Mouse (Mus musculus): ENCODE measurements at regions not wholly inside any gene's neighbourhood (a gene's known extent, or its start where the extent isn't known, plus 50 kb on each side); places are given as distances from the start of the nearest gene placed in this dataset.

GRCm38 (mm10) chr10:17010047-17010446, 713.0 kb upstream of the Cited2 start:
- ATAC-seq (ENCODE audit: insufficient number of reproducible peaks, insufficient read depth, low FRiP score, low TSS enrichment): no peak
- Histone ChIP-seq H3K27me3 (no peaks in the 10 kb centered on the region), H3K27ac (no peak overlapping the region), H3K9ac (no peak overlapping the region), H3K4me3 (no peak overlapping the region), H3K4me2 (replicated peaks) (no peak overlapping the region), H3K4me1 (no peaks in the 10 kb centered on the region), H3K36me3 (no peaks in the 10 kb centered on the region), H3K9me3 (no peaks in the 10 kb centered on the region)
- 86% methylated on average over 3 of the region's 3 CpGs for WGBS

GRCm38 (mm10) chr10:17011876-17012275, 711.1 kb upstream of the Cited2 start:
- Histone ChIP-seq H3K9me3 (no peaks in the 10 kb centered on the region), H3K27me3 (no peaks in the 10 kb centered on the region), H3K4me2 (replicated peaks) (no peak overlapping the region), H3K27ac (no peak overlapping the region), H3K9ac (no peak overlapping the region), H3K36me3 (no peaks in the 10 kb centered on the region), H3K4me1 (no peaks in the 10 kb centered on the region), H3K4me3 (no peak overlapping the region)
- no peak for ATAC-seq (ENCODE audit: insufficient number of reproducible peaks, insufficient read depth, low FRiP score, low TSS enrichment)
- 86% methylated on average over 2 of the region's 2 CpGs for WGBS

GRCm38 (mm10) chr10:17012541-17012975, 710.5 kb upstream of the Cited2 start:
- H3K36me3 ChIP-seq: no peaks in the 10 kb centered on the region
- 58% methylated on average over 3 of the region's 3 CpGs for WGBS
- H3K4me3 ChIP-seq: no peak overlapping the region
- H3K27me3 ChIP-seq: no peaks in the 10 kb centered on the region
- H3K9me3 ChIP-seq: no peaks in the 10 kb centered on the region
- no peak for ATAC-seq (ENCODE audit: insufficient number of reproducible peaks, insufficient read depth, low FRiP score, low TSS enrichment)
- no peak overlapping the region for H3K27ac ChIP-seq
- H3K4me1 ChIP-seq: no peaks in the 10 kb centered on the region
- H3K9ac ChIP-seq: no peak overlapping the region
- no peak overlapping the region for H3K4me2 ChIP-seq (replicated peaks)

GRCm38 (mm10) chr10:17014826-17015225, 708.2 kb upstream of the Cited2 start:
- WGBS: 85% methylated on average over 3 of the region's 3 CpGs
- Histone ChIP-seq H3K36me3 (no peaks in the 10 kb centered on the region), H3K4me1 (no peaks in the 10 kb centered on the region), H3K9ac (no peak overlapping the region), H3K9me3 (no peaks in the 10 kb centered on the region), H3K27ac (no peak overlapping the region), H3K4me3 (no peak overlapping the region), H3K4me2 (replicated peaks) (no peak overlapping the region), H3K27me3 (no peaks in the 10 kb centered on the region)
- ATAC-seq (ENCODE audit: insufficient number of reproducible peaks, insufficient read depth, low FRiP score, low TSS enrichment): no peak

GRCm38 (mm10) chr10:17016854-17017253, 706.2 kb upstream of the Cited2 start:
- H3K4me3 ChIP-seq: no peak overlapping the region
- no peaks in the 10 kb centered on the region for H3K4me1 ChIP-seq
- no peak overlapping the region for H3K9ac ChIP-seq
- no peak overlapping the region for H3K4me2 ChIP-seq (replicated peaks)
- H3K27ac ChIP-seq: no peak overlapping the region
- no peak for ATAC-seq (ENCODE audit: insufficient number of reproducible peaks, insufficient read depth, low FRiP score, low TSS enrichment)
- no peaks in the 10 kb centered on the region for H3K27me3 ChIP-seq
- 77% methylated on average over 4 of the region's 4 CpGs for WGBS
- H3K9me3 ChIP-seq: no peaks in the 10 kb centered on the region
- no peaks in the 10 kb centered on the region for H3K36me3 ChIP-seq

GRCm38 (mm10) chr10:17022216-17023158, 700.5 kb upstream of the Cited2 start:
- Histone ChIP-seq H3K4me1 (no peaks in the 10 kb centered on the region), H3K9me3 (no peaks in the 10 kb centered on the region), H3K27me3 (no peaks in the 10 kb centered on the region), H3K9ac (no peak overlapping the region), H3K4me2 (replicated peaks) (no peak overlapping the region), H3K36me3 (no peaks in the 10 kb centered on the region), H3K27ac (no peak overlapping the region), H3K4me3 (no peak overlapping the region)
- 85% methylated on average over 5 of the region's 5 CpGs for WGBS
- ATAC-seq (ENCODE audit: insufficient number of reproducible peaks, insufficient read depth, low FRiP score, low TSS enrichment): no peak

GRCm38 (mm10) chr10:17023571-17024293, 699.3 kb upstream of the Cited2 start:
- H3K9ac ChIP-seq: no peak overlapping the region
- H3K36me3 ChIP-seq: no peaks in the 10 kb centered on the region
- no peaks in the 10 kb centered on the region for H3K4me1 ChIP-seq
- H3K4me2 ChIP-seq (replicated peaks): no peak overlapping the region
- WGBS: 36% methylated on average over 13 of the region's 13 CpGs
- no peaks in the 10 kb centered on the region for H3K27me3 ChIP-seq
- H3K4me3 ChIP-seq: no peak overlapping the region
- no peak for ATAC-seq (ENCODE audit: insufficient number of reproducible peaks, insufficient read depth, low FRiP score, low TSS enrichment)
- H3K9me3 ChIP-seq: no peaks in the 10 kb centered on the region
- no peak overlapping the region for H3K27ac ChIP-seq

GRCm38 (mm10) chr10:17024294-17024665, 698.7 kb upstream of the Cited2 start:
- Histone ChIP-seq H3K9me3 (no peaks in the 10 kb centered on the region), H3K4me2 (replicated peaks) (no peak overlapping the region), H3K9ac (no peak overlapping the region), H3K27me3 (no peaks in the 10 kb centered on the region), H3K4me1 (no peaks in the 10 kb centered on the region), H3K4me3 (no peak overlapping the region), H3K27ac (no peak overlapping the region), H3K36me3 (no peaks in the 10 kb centered on the region)
- 63% methylated on average over 1 of the region's 1 CpGs for WGBS
- no peak for ATAC-seq (ENCODE audit: insufficient number of reproducible peaks, insufficient read depth, low FRiP score, low TSS enrichment)

- Histone ChIP-seq H3K9me3 (no peaks in the 10 kb centered on the region), H3K4me2 (replicated peaks) (no peak overlapping the region), H3K4me1 (no peaks in the 10 kb centered on the region), H3K9ac (no peak overlapping the region), H3K4me3 (no peak overlapping the region), H3K27ac (no peak overlapping the region), H3K36me3 (no peaks in the 10 kb centered on the region), H3K27me3 (no peaks in the 10 kb centered on the region)
- ATAC-seq (ENCODE audit: insufficient number of reproducible peaks, insufficient read depth, low FRiP score, low TSS enrichment): no peak
- 93% methylated on average over 2 of the region's 2 CpGs for WGBS
Measured at GRCm38 (mm10) chr10:17034892-17035775, 687.9 kb upstream of the Cited2 start.

GRCm38 (mm10) chr10:17038259-17039043, 684.6 kb upstream of the Cited2 start:
- WGBS: 63% methylated on average over 11 of the region's 11 CpGs
- Histone ChIP-seq H3K4me3 (no peak overlapping the region), H3K27ac (no peak overlapping the region), H3K27me3 (no peaks in the 10 kb centered on the region), H3K36me3 (no peaks in the 10 kb centered on the region), H3K4me1 (no peaks in the 10 kb centered on the region), H3K9ac (no peak overlapping the region), H3K4me2 (replicated peaks) (no peak overlapping the region), H3K9me3 (no peaks in the 10 kb centered on the region)
- ATAC-seq (ENCODE audit: insufficient number of reproducible peaks, insufficient read depth, low FRiP score, low TSS enrichment): no peak

- WGBS: 83% methylated on average over 1 of the region's 1 CpGs
- ATAC-seq (ENCODE audit: insufficient number of reproducible peaks, insufficient read depth, low FRiP score, low TSS enrichment): no peak
Measured at GRCm38 (mm10) chr10:17042090-17042489, 680.9 kb upstream of the Cited2 start.

More at GRCm38 (mm10) chr10:17042090-17042489, 680.9 kb upstream of the Cited2 start:
- H3K4me1 ChIP-seq: no peaks in the 10 kb centered on the region
- H3K4me3 ChIP-seq: no peak overlapping the region
- H3K4me2 ChIP-seq (replicated peaks): no peak overlapping the region
- H3K9ac ChIP-seq: no peak overlapping the region
- no peaks in the 10 kb centered on the region for H3K27me3 ChIP-seq
- H3K9me3 ChIP-seq: no peaks in the 10 kb centered on the region
- H3K27ac ChIP-seq: no peak overlapping the region
- no peaks in the 10 kb centered on the region for H3K36me3 ChIP-seq
